Mouse (Mus musculus) midbrain, embryonic 12.5 days (tissue): ENCODE results near the gene Sept12. TPM values are rescaled to one million over a fixed set of nuclear protein-coding genes. Genes with fewer than 3 reads are reported as not detected.
A peak's percentile ranks its signal among the peaks of the same experiment; 100 is the strongest.

ENCODE experiments used
- ATAC-seq: fragments of 200-750 bp; cut with Nextera tagmentation; 2 replicates; pipeline ENCODE4 v1.8.0; 2017; ENCODE audit warnings: low read depth, moderate TSS enrichment, moderate library complexity; ENCODE audit not compliant: low FRiP score
- H3K27ac ChIP-seq: fragments of 300-500 bp; sonication (generic); replicated peaks from 2 replicates; pipeline ENCODE4 v1.5.1; 2016; ENCODE audit warnings: mild to moderate bottlenecking
- H3K27me3 ChIP-seq: fragments of 300-500 bp; sonication (generic); 2 replicates; pipeline ENCODE4 v1.6.1; 2016; ENCODE audit warnings: mild to moderate bottlenecking
- H3K36me3 ChIP-seq: fragments of 300-500 bp; sonication (generic); 2 replicates; pipeline ENCODE4 v1.6.1; 2016
- H3K4me1 ChIP-seq: fragments of 300-500 bp; sonication (generic); 2 replicates; pipeline ENCODE4 v1.6.1; 2016
- H3K4me2 ChIP-seq: fragments of 300-500 bp; sonication (generic); replicated peaks from 2 replicates; pipeline ENCODE4 v1.6.1; 2016; ENCODE audit warnings: mild to moderate bottlenecking, moderate library complexity
- H3K4me3 ChIP-seq: fragments of 300-500 bp; sonication (generic); 2 replicates; pipeline ENCODE4 v1.5.1; 2016; ENCODE audit warnings: mild to moderate bottlenecking
- H3K9ac ChIP-seq: fragments of 300-500 bp; sonication (generic); replicated peaks from 2 replicates; pipeline ENCODE4 v1.6.1; 2016; ENCODE audit warnings: mild to moderate bottlenecking, moderate library complexity
- H3K9me3 ChIP-seq: fragments of 300-500 bp; sonication (generic); 2 replicates; pipeline ENCODE4 v1.6.1; 2016; ENCODE audit warnings: mild to moderate bottlenecking
- WGBS: fragments of 180-500 bp; shearing (Covaris S2); methylation state at CpG from one replicate; pipeline ENCODE4 v1.1.7; 2016; 5-methylcytosine and 5-hydroxymethylcytosine counted together
- polyA plus RNA-seq: library from polyadenylated mRNA; unstranded; fragments of >200 nt; fragmentation: Nextera tagmentation; extraction: Ambion mirVana; gene quantifications from 2 replicates; pipeline ENCODE4 v1.2.1, GENCODE M21; 2016

The Sept12 gene
- polyA plus RNA-seq, 1 experiment from 2014 or later, result not detected

GRCm38 (mm10) chr16:4969055-4969843, 28.4 kb downstream of the Sept12 start:
- no peak for ATAC-seq

GRCm38 (mm10) chr16:4968426-4968825, 29.2 kb downstream of the Sept12 start:
- peaks cover 6% of the 10 kb centered on the region for H3K4me1 ChIP-seq
- no peak overlapping the region for H3K4me3 ChIP-seq
- H3K36me3 ChIP-seq, result no peaks in the 10 kb centered on the region
- no peak for ATAC-seq
- WGBS, result 82% methylated on average over 3 of the region's 3 CpGs
- no peak overlapping the region for H3K9ac ChIP-seq
- no peak overlapping the region for H3K4me2 ChIP-seq
- no peaks in the 10 kb centered on the region for H3K27me3 ChIP-seq
- H3K9me3 ChIP-seq, result no peaks in the 10 kb centered on the region
- H3K27ac ChIP-seq, result no peak overlapping the region

More at GRCm38 (mm10) chr16:4969055-4969843, 28.4 kb downstream of the Sept12 start:
- no peak overlapping the region for H3K9ac ChIP-seq
- peaks cover 5% of the 10 kb centered on the region; the same call in 1 of the 2 replicates for H3K4me1 ChIP-seq
- H3K4me3 ChIP-seq, result no peak overlapping the region
- no peak overlapping the region for H3K4me2 ChIP-seq
- no peaks in the 10 kb centered on the region for H3K27me3 ChIP-seq
- no peak overlapping the region for H3K27ac ChIP-seq
- H3K36me3 ChIP-seq, result no peaks in the 10 kb centered on the region
- H3K9me3 ChIP-seq, result no peaks in the 10 kb centered on the region
- WGBS, result 87% methylated on average over 5 of the region's 5 CpGs

GRCm38 (mm10) chr16:4965392-4966129, 32.1 kb downstream of the Sept12 start:
- H3K4me3 ChIP-seq, result no peak overlapping the region; the same call in 1 of the 2 replicates
- no peak for ATAC-seq
- no peaks in the 10 kb centered on the region for H3K9me3 ChIP-seq
- H3K27me3 ChIP-seq, result no peaks in the 10 kb centered on the region
- no peaks in the 10 kb centered on the region for H3K36me3 ChIP-seq
- H3K4me2 ChIP-seq, result peak overlapping the region; percentile 80
- 86% methylated on average over 8 of the region's 8 CpGs for WGBS
- H3K27ac ChIP-seq, result no peak overlapping the region
- peaks cover 19% of the 10 kb centered on the region for H3K4me1 ChIP-seq
- H3K9ac ChIP-seq, result no peak overlapping the region

GRCm38 (mm10) chr16:4964731-4965391, 32.8 kb downstream of the Sept12 start:
- ATAC-seq, result peak; percentile 25; the same call in 1 of the 2 replicates
- peak overlapping the region; percentile 80 for H3K4me2 ChIP-seq
- 24% methylated on average over 13 of the region's 13 CpGs for WGBS
- H3K36me3 ChIP-seq, result peaks cover 6% of the 10 kb centered on the region
- H3K9me3 ChIP-seq, result no peaks in the 10 kb centered on the region
- peak overlapping the region; percentile 81 for H3K9ac ChIP-seq
- peak overlapping the region; percentile 95 for H3K4me3 ChIP-seq
- H3K4me1 ChIP-seq, result peaks cover 19% of the 10 kb centered on the region
- no peaks in the 10 kb centered on the region for H3K27me3 ChIP-seq
- peak overlapping the region; percentile 88 for H3K27ac ChIP-seq

- Histone ChIP-seq H3K27me3 (no peaks in the 10 kb centered on the region), H3K4me3 (peak within 1 kb of the TSS; percentile 95), H3K9ac (peak within 1 kb of the TSS; percentile 81), H3K4me2 (peak within 1 kb of the TSS; percentile 80), H3K4me1 (peaks cover 19% of the 10 kb centered on the region), H3K36me3 (peaks cover 13% of the 10 kb centered on the region), H3K27ac (peak within 1 kb of the TSS; percentile 88), H3K9me3 (no peaks in the 10 kb centered on the region)
- WGBS, result under 1% methylated on average over 74 of the region's 76 CpGs
- ATAC-seq, result peak; percentile 98
Observed at GRCm38 (mm10) chr16:4963797-4964709, 33.6 kb downstream of the Sept12 start, which contains the start of gene Anks3. TSS of gene Anks3 (minus strand) at chr16:4964205.

- Histone ChIP-seq H3K9ac (peak overlapping the region; percentile 81), H3K4me3 (peak overlapping the region; percentile 95), H3K4me2 (peak overlapping the region; percentile 80), H3K9me3 (no peaks in the 10 kb centered on the region), H3K4me1 (peaks cover 19% of the 10 kb centered on the region), H3K36me3 (peaks cover 13% of the 10 kb centered on the region), H3K27ac (no peak overlapping the region), H3K27me3 (no peaks in the 10 kb centered on the region)
- no peak for ATAC-seq
- WGBS, result 51% methylated on average over 9 of the region's 9 CpGs
Observed at GRCm38 (mm10) chr16:4963346-4963745, 34.3 kb downstream of the Sept12 start.

- ATAC-seq, result no peak
- no peaks in the 10 kb centered on the region for H3K9me3 ChIP-seq
- H3K4me1 ChIP-seq, result peaks cover 18% of the 10 kb centered on the region
- WGBS, result 90% methylated on average over 8 of the region's 8 CpGs
- peaks cover 37% of the 10 kb centered on the region for H3K36me3 ChIP-seq
- H3K27me3 ChIP-seq, result no peaks in the 10 kb centered on the region
- no peak overlapping the region for H3K9ac ChIP-seq
- H3K4me3 ChIP-seq, result no peak overlapping the region
- no peak overlapping the region for H3K27ac ChIP-seq
- no peak overlapping the region for H3K4me2 ChIP-seq
Observed at GRCm38 (mm10) chr16:4960260-4960659, 37.4 kb downstream of the Sept12 start.

- no peak for ATAC-seq
- WGBS, result 94% methylated on average over 3 of the region's 3 CpGs
- H3K4me1 ChIP-seq, result peaks cover 4% of the 10 kb centered on the region; the same call in 1 of the 2 replicates
- peaks cover 65% of the 10 kb centered on the region for H3K36me3 ChIP-seq
- no peaks in the 10 kb centered on the region for H3K27me3 ChIP-seq
- no peak overlapping the region for H3K9ac ChIP-seq
- no peak overlapping the region for H3K4me3 ChIP-seq
- no peak overlapping the region for H3K27ac ChIP-seq
- no peak overlapping the region for H3K4me2 ChIP-seq
- no peaks in the 10 kb centered on the region for H3K9me3 ChIP-seq
Observed at GRCm38 (mm10) chr16:4957446-4957845, 40.2 kb downstream of the Sept12 start.

- peaks cover 72% of the 10 kb centered on the region for H3K36me3 ChIP-seq
- 88% methylated on average over 3 of the region's 3 CpGs for WGBS
- ATAC-seq, result no peak
Observed at GRCm38 (mm10) chr16:4956609-4957008, 41.0 kb downstream of the Sept12 start.

GRCm38 (mm10) chr16:4947378-4947777, 50.3 kb downstream of the Sept12 start:
- no peak overlapping the region for H3K27ac ChIP-seq
- peaks cover 86% of the 10 kb centered on the region for H3K36me3 ChIP-seq
- H3K9ac ChIP-seq, result no peak overlapping the region
- H3K4me3 ChIP-seq, result no peak overlapping the region
- no peak overlapping the region for H3K4me2 ChIP-seq
- no peaks in the 10 kb centered on the region for H3K27me3 ChIP-seq
- ATAC-seq, result no peak
- WGBS, result 82% methylated on average over 4 of the region's 4 CpGs
- no peaks in the 10 kb centered on the region for H3K9me3 ChIP-seq
- no peaks in the 10 kb centered on the region for H3K4me1 ChIP-seq

More at GRCm38 (mm10) chr16:4956609-4957008, 41.0 kb downstream of the Sept12 start:
- Histone ChIP-seq H3K27me3 (no peaks in the 10 kb centered on the region), H3K27ac (no peak overlapping the region), H3K4me3 (no peak overlapping the region), H3K4me2 (no peak overlapping the region), H3K9ac (no peak overlapping the region), H3K9me3 (no peaks in the 10 kb centered on the region), H3K4me1 (no peaks in the 10 kb centered on the region)

GRCm38 (mm10) chr16:4946155-4946554, 51.5 kb downstream of the Sept12 start:
- Histone ChIP-seq H3K4me3 (no peak overlapping the region), H3K27me3 (no peaks in the 10 kb centered on the region), H3K4me1 (no peaks in the 10 kb centered on the region), H3K36me3 (peaks cover 87% of the 10 kb centered on the region), H3K9me3 (no peaks in the 10 kb centered on the region), H3K9ac (no peak overlapping the region), H3K4me2 (no peak overlapping the region), H3K27ac (no peak overlapping the region)
- 93% methylated on average over 3 of the region's 3 CpGs for WGBS
- no peak for ATAC-seq
